Mouse (Mus musculus) erythroblast, embryonic 14.5 days (primary cell): ENCODE data around the gene Dnah17. TPM values are rescaled to one million over a fixed set of nuclear protein-coding genes. Genes with fewer than 3 reads are reported as not detected.

Source experiments
- H3K27me3 ChIP-seq: 2 replicates; pipeline ENCODE4 v1.6.1; 2012; ENCODE audit warnings: inconsistent platforms; ENCODE audit not compliant: control insufficient read depth
- H3K36me3 ChIP-seq: 2 replicates; pipeline ENCODE4 v1.6.1; 2012; ENCODE audit warnings: mild to moderate bottlenecking, inconsistent platforms; ENCODE audit not compliant: control insufficient read depth
- H3K4me1 ChIP-seq: 2 replicates; pipeline ENCODE4 v1.6.1; 2012; ENCODE audit warnings: inconsistent platforms; ENCODE audit not compliant: control insufficient read depth
- H3K4me3 ChIP-seq: replicated peaks from 2 replicates; pipeline ENCODE3; 2012; ENCODE audit warnings: moderate library complexity, mild to moderate bottlenecking, inconsistent platforms
- H3K9me3 ChIP-seq: 2 replicates; pipeline ENCODE4 v1.6.1; 2012; ENCODE audit warnings: low read length, inconsistent platforms, mixed read lengths; ENCODE audit not compliant: control insufficient read depth
- GATA1 ChIP-seq: IDR thresholded peaks from 2 replicates; pipeline ENCODE4 v1.6.1; 2012; ENCODE audit warnings: low read length, inconsistent platforms, mixed read lengths
- TAL1 ChIP-seq: IDR thresholded peaks from 3 replicates; pipeline ENCODE4 v1.6.1; 2012; ENCODE audit warnings: low read length, inconsistent platforms, mixed read lengths
- polyA plus RNA-seq: library from polyadenylated mRNA; stranded (reverse); fragments of >175 nt; gene quantifications from 2 replicates; pipeline ENCODE4 v1.2.3, GENCODE M21; 2012

The Dnah17 gene
- polyA plus RNA-seq, 1 experiment: not detected

DNA sequence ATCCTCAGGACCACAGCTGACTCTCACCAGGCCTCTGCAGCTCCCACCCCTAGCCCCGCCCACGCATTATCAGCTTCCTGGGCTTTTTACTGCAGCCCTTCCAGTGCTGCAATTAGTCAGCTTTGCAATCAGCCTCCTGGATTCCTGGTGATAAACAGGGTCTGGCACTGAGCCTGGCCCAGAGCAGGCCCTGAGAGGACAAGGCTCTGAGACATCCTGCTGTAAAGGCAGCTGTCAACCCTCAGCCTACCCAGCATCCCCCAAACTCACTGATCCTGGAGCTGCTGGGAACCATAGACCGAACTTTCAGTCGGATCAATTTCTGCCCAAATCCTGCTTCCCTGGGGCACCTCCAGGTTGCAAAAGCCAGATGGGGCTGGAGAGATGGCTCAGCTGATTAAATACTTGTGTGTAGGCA lies 3.3 kb upstream of the Dnah17 start:
- Histone ChIP-seq H3K27me3 (no peaks in the 10 kb centered on the region), H3K36me3 (no peaks in the 10 kb centered on the region), H3K4me1 (no peaks in the 10 kb centered on the region), H3K9me3 (no peaks in the 10 kb centered on the region; the same call in 1 of the 2 replicates), H3K4me3 (no peak overlapping the region)
- TF ChIP-seq GATA1 (no peak), TAL1 (no peak)

GRCm38 (mm10) chr11:118133133-118133751 lies 2.8 kb upstream of the Dnah17 start:
- no peaks in the 10 kb centered on the region for H3K36me3 ChIP-seq
- no peaks in the 10 kb centered on the region for H3K9me3 ChIP-seq
- no peaks in the 10 kb centered on the region for H3K27me3 ChIP-seq
- no peaks in the 10 kb centered on the region for H3K4me1 ChIP-seq
- H3K4me3 ChIP-seq: no peak overlapping the region
- TF ChIP-seq TAL1 (no peak), GATA1 (no peak)

GRCm38 (mm10) chr11:118132136-118132535 lies 1.7 kb upstream of the Dnah17 start:
- TF ChIP-seq TAL1: no peak
- Histone ChIP-seq H3K4me3 (no peak overlapping the region), H3K4me1 (no peaks in the 10 kb centered on the region), H3K9me3 (no peaks in the 10 kb centered on the region), H3K27me3 (no peaks in the 10 kb centered on the region), H3K36me3 (no peaks in the 10 kb centered on the region)

DNA sequence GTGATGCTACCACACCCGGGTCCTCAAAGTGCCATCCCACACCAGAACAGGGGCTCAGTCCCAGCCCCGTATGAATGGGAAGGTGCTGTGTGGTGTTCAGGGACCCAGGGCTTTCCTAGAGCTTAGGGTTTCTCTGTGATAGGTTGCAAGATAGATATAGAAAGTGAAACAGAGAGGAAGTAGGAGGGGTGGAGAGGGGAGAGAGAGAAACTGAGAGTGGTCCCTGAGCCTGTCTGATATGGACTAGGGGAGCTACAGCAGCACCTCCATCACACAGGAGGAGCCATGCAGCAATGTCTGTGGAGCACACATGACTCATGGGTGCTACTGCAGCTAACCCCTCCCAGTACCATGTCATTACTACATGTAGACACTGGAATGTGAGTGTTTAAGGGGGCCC lies 622 bp downstream of the Dnah17 start:
- Histone ChIP-seq H3K4me1 (no peaks in the 10 kb centered on the region), H3K4me3 (no peak overlapping the region), H3K36me3 (no peaks in the 10 kb centered on the region), H3K27me3 (no peaks in the 10 kb centered on the region), H3K9me3 (no peaks in the 10 kb centered on the region)
- no peak for TF ChIP-seq TAL1
- TF ChIP-seq GATA1: no peak

DNA sequence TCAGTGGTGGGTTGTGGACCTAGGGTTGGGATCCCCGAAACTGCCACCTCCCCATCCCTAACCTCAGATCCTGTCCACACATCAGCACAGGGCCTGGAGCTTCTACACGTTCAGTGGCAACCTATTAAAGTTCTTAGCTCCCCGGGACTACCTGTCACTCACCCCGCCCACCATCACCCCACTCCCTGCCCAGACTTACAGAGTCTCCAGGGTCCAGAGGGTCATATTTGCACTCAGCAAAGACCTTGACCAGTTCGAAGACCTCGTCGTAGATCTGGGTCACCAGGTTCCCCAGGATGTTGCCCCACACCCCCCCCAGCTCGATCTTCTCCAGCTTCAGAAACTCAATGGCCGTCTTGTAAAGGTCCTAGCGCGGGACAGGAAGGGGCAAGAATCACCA lies 8.8 kb downstream of the Dnah17 start:
- TF ChIP-seq GATA1 (no peak), TAL1 (no peak)
- Histone ChIP-seq H3K4me1 (no peaks in the 10 kb centered on the region), H3K27me3 (no peaks in the 10 kb centered on the region), H3K36me3 (no peaks in the 10 kb centered on the region), H3K4me3 (no peak overlapping the region), H3K9me3 (no peaks in the 10 kb centered on the region)

GRCm38 (mm10) chr11:118118777-118119176 lies 11.7 kb downstream of the Dnah17 start:
- no peaks in the 10 kb centered on the region for H3K36me3 ChIP-seq
- TF ChIP-seq GATA1 (no peak), TAL1 (no peak)
- H3K9me3 ChIP-seq: no peaks in the 10 kb centered on the region
- no peaks in the 10 kb centered on the region for H3K4me1 ChIP-seq
- H3K4me3 ChIP-seq: no peak overlapping the region
- no peaks in the 10 kb centered on the region for H3K27me3 ChIP-seq

DNA sequence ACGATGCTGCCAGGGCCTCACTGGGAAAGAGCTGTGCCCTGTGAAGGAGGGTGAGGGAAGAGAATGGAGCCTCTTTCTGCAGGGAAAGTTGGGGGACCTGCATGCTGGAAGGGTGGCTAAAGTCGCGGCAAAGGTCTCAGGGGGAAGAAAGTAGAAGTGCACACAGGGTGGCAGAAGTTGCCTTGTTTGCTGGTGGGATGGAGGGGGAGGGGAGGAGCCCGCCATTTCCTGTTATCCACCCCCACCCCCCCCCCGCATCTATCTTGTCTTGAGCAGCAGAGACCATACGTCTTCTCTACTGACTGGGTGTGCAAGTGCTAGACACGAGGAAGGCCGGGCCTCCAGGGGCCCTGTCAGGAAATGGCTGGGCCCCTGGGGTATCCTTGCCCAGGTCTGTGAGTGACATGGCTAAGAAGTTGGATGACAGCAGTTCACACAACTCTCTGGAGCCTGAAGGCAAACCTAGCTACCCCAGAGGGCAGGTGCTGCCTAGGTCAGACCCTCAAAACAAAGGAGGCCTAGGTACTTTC lies 15.8 kb downstream of the Dnah17 start:
- no peak for TF ChIP-seq GATA1
- Histone ChIP-seq H3K4me3 (no peak overlapping the region), H3K4me1 (no peaks in the 10 kb centered on the region), H3K9me3 (no peaks in the 10 kb centered on the region), H3K27me3 (no peaks in the 10 kb centered on the region), H3K36me3 (no peaks in the 10 kb centered on the region)

DNA sequence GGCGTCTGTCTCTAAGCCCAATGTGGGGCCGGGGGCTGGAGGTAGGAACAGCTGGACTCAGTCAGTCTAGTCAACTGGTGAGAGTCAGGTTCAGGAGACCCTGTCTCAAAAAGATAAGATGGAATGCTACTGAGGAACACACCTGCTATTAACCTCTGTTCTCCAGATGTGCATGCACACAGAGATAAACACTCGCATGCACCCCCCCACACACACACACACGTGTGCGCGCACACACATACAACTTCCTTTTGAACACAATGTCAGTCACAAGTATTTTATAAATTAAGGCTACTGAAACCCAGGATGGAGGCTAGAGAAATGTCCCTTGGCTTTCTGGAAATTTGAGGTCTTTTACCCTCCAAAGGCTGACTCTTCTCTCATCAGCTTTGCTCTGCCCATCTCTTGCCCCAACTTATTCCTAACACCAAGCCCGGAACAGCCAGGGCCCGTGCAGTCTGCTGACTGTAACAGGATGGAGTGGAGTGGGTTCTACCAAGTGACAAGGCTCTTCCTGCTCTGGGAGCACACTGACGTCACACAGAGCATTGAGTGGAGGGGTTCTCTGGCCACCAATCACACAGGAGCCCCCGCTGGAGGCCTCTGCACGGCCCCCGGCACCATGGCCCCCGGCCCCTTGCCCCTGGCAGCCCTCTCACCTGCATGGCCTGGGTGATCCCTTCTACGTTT lies 16.8 kb downstream of the Dnah17 start:
- Histone ChIP-seq H3K9me3 (no peaks in the 10 kb centered on the region), H3K4me3 (no peak overlapping the region), H3K27me3 (no peaks in the 10 kb centered on the region), H3K36me3 (no peaks in the 10 kb centered on the region), H3K4me1 (no peaks in the 10 kb centered on the region)
- TF ChIP-seq GATA1: no peak
- TF ChIP-seq TAL1: no peak

- Histone ChIP-seq H3K27me3 (no peaks in the 10 kb centered on the region), H3K4me1 (no peaks in the 10 kb centered on the region), H3K4me3 (no peak overlapping the region), H3K36me3 (no peaks in the 10 kb centered on the region), H3K9me3 (no peaks in the 10 kb centered on the region)
- TF ChIP-seq TAL1 (no peak), GATA1 (no peak)
Measured at GRCm38 (mm10) chr11:118104001-118104400, 26.4 kb downstream of the Dnah17 start.
